Mouse (Mus musculus) right cerebral cortex, postnatal 10 days (tissue): ENCODE data around the gene Aurka.

Experiments used
- DNase-seq, 2 experiments: peaks; one replicate each; pipeline ENCODE4 v3.0.0; 2021; ENCODE audit warnings: low spot score in 2 of 2

Gene Aurka

GRCm38 (mm10) chr2:172370411-172371223, at the start of gene Aurka, which contains the start of gene Cstf1:
Aurka (minus strand) TSS chr2:172370535.
Cstf1 (plus strand) TSS chr2:172370681.
- peak; percentile 97 to 98 for DNase-seq

- no peak for DNase-seq
These were observed 47.9 kb upstream of the Aurka start for GRCm38 (mm10) chr2:172418208-172418607.

GRCm38 (mm10) chr2:172416876-172417275, 46.5 kb upstream of the Aurka start:
- no peak for DNase-seq

GRCm38 (mm10) chr2:172416218-172416617, 45.9 kb upstream of the Aurka start:
- no peak for DNase-seq

GRCm38 (mm10) chr2:172413894-172414293, 43.6 kb upstream of the Aurka start:
- DNase-seq = no peak

- no peak for DNase-seq
These were observed 42.9 kb upstream of the Aurka start for GRCm38 (mm10) chr2:172413273-172413672.

GRCm38 (mm10) chr2:172412454-172412853, 42.1 kb upstream of the Aurka start:
- no peak for DNase-seq

GRCm38 (mm10) chr2:172411091-172411490, 40.8 kb upstream of the Aurka start:
- no peak for DNase-seq

GRCm38 (mm10) chr2:172410686-172411085, 40.4 kb upstream of the Aurka start:
- no peak for DNase-seq

- no peak for DNase-seq
These were observed 37.2 kb upstream of the Aurka start for GRCm38 (mm10) chr2:172407499-172407898.

- no peak for DNase-seq
These were observed 35.8 kb upstream of the Aurka start for GRCm38 (mm10) chr2:172406173-172406572.

GRCm38 (mm10) chr2:172405011-172405410, 34.7 kb upstream of the Aurka start:
- DNase-seq = no peak

- DNase-seq = no peak
These were observed 33.9 kb upstream of the Aurka start for GRCm38 (mm10) chr2:172404239-172404638.

GRCm38 (mm10) chr2:172401116-172401825, 30.9 kb upstream of the Aurka start:
- peak; percentile 46 to 48 for DNase-seq

GRCm38 (mm10) chr2:172399901-172400300, 29.6 kb upstream of the Aurka start:
- no peak for DNase-seq

- DNase-seq = no peak
These were observed 25.6 kb upstream of the Aurka start for GRCm38 (mm10) chr2:172395961-172396360.

GRCm38 (mm10) chr2:172394671-172395070, 24.3 kb upstream of the Aurka start:
- DNase-seq = no peak

- DNase-seq = no peak
These were observed 23.7 kb upstream of the Aurka start for GRCm38 (mm10) chr2:172394052-172394392.

- no peak for DNase-seq
These were observed 23.2 kb upstream of the Aurka start, which contains the start of gene Cass4 for GRCm38 (mm10) chr2:172393391-172394051. Cass4 (plus strand) TSS chr2:172393794.

GRCm38 (mm10) chr2:172392041-172392521, 21.7 kb upstream of the Aurka start:
- peak; percentile 50 to 76 for DNase-seq

- DNase-seq = no peak
These were observed 20.0 kb upstream of the Aurka start for GRCm38 (mm10) chr2:172390341-172390740.

- DNase-seq = no peak
These were observed 14.4 kb upstream of the Aurka start for GRCm38 (mm10) chr2:172384715-172385114.
